ENCODE assay signal across 13 mouse cellular contexts in genomic region chr16:86826641-86827040, GRCm38 (mm10).
"Had no signal": no experiment of that assay in that cellular context is flagged by ENCODE, and none has a peak within 500 bp of the region (broad histone marks: within the 10 kb centered on the region; RNA-seq: fewer than 3 reads in every experiment).

No protein-coding gene starts in this region.

- H3K4me2 ChIP-seq: liver, embryonic 13.5 days; midbrain, embryonic 11.5 days had no signal

- H3K27ac ChIP-seq: left cerebral cortex, adult 2 months; liver, embryonic 13.5 days had no signal

- H3K4me1 ChIP-seq: liver, embryonic 13.5 days had no signal

- H3K27me3 ChIP-seq: liver, embryonic 13.5 days had no signal

- DNase-seq: kidney, adult 18-20 months; kidney, adult 9 months; kidney, postnatal 14 days; kidney, postnatal 4 days; layer of hippocampus, postnatal 36 days; liver, embryonic 13.5 days; thymus, adult 18-20 months; thymus, postnatal 36 days had no signal

- H3K9me3 ChIP-seq: liver, embryonic 13.5 days had no signal

- ATAC-seq: inflammation-experienced regulatory T-cells, adult 6 months; intestine, embryonic 16.5 days; lung, postnatal 0 days had no signal

- H3K9ac ChIP-seq: liver, embryonic 13.5 days had no signal

- H3K36me3 ChIP-seq: liver, embryonic 13.5 days had no signal

- H3K4me3 ChIP-seq: left cerebral cortex, adult 2 months; liver, embryonic 13.5 days had no signal
